Mouse (Mus musculus) heart, embryonic 16.5 days (tissue): Measurements from ENCODE around the gene Ogfod2. TPM values are rescaled to one million over a fixed set of nuclear protein-coding genes. Genes with fewer than 3 reads are reported as not detected.

ENCODE experiments used
- ATAC-seq: fragments of 200-750 bp; cut with Nextera tagmentation; replicated peaks from 2 replicates; pipeline ENCODE4 v1.8.0; 2017; ENCODE audit warnings: moderate number of reproducible peaks; ENCODE audit not compliant: insufficient read depth, low FRiP score; ENCODE audit errors: extremely low read depth
- H3K27ac ChIP-seq: fragments of 300-500 bp; sonication (generic); 2 replicates; pipeline ENCODE4 v1.5.1; 2014; ENCODE audit warnings: mild to moderate bottlenecking, low read length, control low read depth, moderate library complexity
- H3K27me3 ChIP-seq: fragments of 300-500 bp; sonication (generic); 2 replicates; pipeline ENCODE4 v1.6.1; 2014; ENCODE audit warnings: low read length, mixed read lengths; ENCODE audit not compliant: control insufficient read depth, insufficient read depth
- H3K36me3 ChIP-seq: fragments of 300-500 bp; sonication (generic); 2 replicates; pipeline ENCODE4 v1.6.1; 2014; ENCODE audit not compliant: control insufficient read depth, insufficient read depth
- H3K4me1 ChIP-seq: fragments of 300-500 bp; sonication (generic); 2 replicates; pipeline ENCODE4 v1.6.1; 2014; ENCODE audit warnings: low read length, mixed read lengths; ENCODE audit not compliant: control insufficient read depth, insufficient read depth
- H3K4me2 ChIP-seq: fragments of 300-500 bp; sonication (generic); 2 replicates; pipeline ENCODE4 v1.6.1; 2014; ENCODE audit warnings: low read depth, mild to moderate bottlenecking, control low read depth, low read length
- H3K4me3 ChIP-seq: fragments of 300-500 bp; sonication (generic); 2 replicates; pipeline ENCODE4 v1.5.1; 2014; ENCODE audit warnings: mild to moderate bottlenecking, control low read depth, low read length
- H3K9ac ChIP-seq: fragments of 300-500 bp; sonication (generic); 2 replicates; pipeline ENCODE4 v1.6.1; 2014; ENCODE audit warnings: low read length, control low read depth
- H3K9me3 ChIP-seq: fragments of 300-500 bp; sonication (generic); replicated peaks from 2 replicates; pipeline ENCODE4 v1.6.1; 2016; ENCODE audit warnings: low read length; ENCODE audit not compliant: control insufficient read depth
- WGBS: fragments of 180-500 bp; shearing (Covaris S2); extraction: QIAGEN DNeasy Blood & Tissue Kit; methylation state at CpG from one replicate; pipeline ENCODE4 v1.1.7; 2014; 5-methylcytosine and 5-hydroxymethylcytosine counted together
- polyA plus RNA-seq: library from polyadenylated mRNA; unstranded; fragments of >200 nt; fragmentation: Nextera tagmentation; extraction: Ambion mirVana; gene quantifications from 2 replicates; pipeline ENCODE4 v1.2.1, GENCODE M21; 2015

The Ogfod2 gene
- polyA plus RNA-seq, result 21.3 and 24.2 TPM in 2 replicates

DNA sequence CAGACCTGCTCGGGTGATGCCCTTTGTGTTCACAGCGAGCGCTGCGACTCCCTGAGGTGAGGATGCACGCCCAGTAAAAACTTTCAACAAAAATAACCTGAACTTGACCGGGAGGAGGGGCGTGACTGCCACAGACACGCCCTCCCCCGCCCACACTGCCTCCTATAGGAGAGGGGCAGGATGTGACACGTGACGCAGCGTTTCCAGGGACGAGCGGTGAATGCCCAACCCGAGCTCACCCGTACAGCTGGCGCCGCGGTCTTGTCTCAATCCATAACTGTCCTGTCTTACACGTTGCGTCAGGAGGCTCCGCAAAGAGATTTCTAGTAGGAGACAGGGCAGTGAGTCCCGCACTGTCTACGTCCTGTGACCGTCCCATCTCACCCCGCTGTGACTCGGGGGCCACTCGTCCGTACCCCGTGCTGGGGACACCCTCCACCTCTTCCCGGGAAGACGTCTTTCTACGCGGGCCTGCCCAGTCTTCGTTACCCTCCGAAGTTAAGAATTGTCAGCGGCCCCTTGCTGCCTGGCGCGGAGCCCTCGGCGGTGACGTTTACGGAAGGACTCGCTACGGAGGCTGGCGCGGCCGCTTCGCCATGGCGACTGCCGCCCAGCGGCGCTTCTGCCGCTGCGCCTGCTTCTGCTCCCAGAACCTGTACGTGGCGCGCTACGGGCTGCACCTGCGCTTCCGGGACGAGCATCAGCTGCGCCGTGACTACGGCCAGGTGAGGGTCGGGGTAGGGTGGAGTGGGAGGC lies at the start of gene Ogfod2:
TSS of gene Ogfod2 (plus strand) at position 556 of the 756 bp plus-strand sequence.
- Histone ChIP-seq H3K4me3 (peak within 1 kb of the TSS; percentile 96), H3K27ac (peak within 1 kb of the TSS; percentile 95), H3K4me2 (peak within 1 kb of the TSS; percentile 97), H3K9ac (peak within 1 kb of the TSS; percentile 95), H3K9me3 (no peaks in the 10 kb centered on the region), H3K4me1 (peaks cover 21% of the 10 kb centered on the region), H3K36me3 (peaks cover 9% of the 10 kb centered on the region; the same call in 1 of the 2 replicates), H3K27me3 (no peaks in the 10 kb centered on the region)
- WGBS, result under 1% methylated on average over 66 of the region's 66 CpGs
- peak; percentile 97 for ATAC-seq

DNA sequence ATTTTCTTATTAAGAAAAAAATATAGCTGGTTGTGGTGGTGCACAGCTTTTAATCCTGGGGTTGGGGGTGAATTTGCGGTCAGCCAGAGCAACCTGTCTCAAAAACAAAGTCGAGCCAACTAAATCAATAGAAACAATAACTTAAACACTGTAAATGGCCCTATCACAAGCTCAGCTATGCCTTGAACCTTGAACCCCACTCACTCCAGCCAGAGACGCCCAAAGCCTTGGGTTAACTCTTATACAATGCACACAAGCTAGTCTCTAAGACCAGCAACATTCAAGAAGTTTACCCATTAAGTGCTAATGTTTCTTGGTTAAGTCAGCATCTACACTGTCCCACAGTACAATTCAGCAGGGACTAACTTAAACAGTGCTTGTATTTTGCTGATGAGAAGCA lies 42.4 kb upstream of the Ogfod2 start:
- WGBS, result 87% methylated on average over 3 of the region's 3 CpGs
- peaks cover 9% of the 10 kb centered on the region for H3K4me1 ChIP-seq
- H3K27me3 ChIP-seq, result no peaks in the 10 kb centered on the region
- no peak for ATAC-seq
- H3K4me3 ChIP-seq, result no peak overlapping the region
- H3K9ac ChIP-seq, result no peak overlapping the region
- no peak overlapping the region for H3K27ac ChIP-seq
- H3K4me2 ChIP-seq, result no peak overlapping the region
- H3K9me3 ChIP-seq, result no peaks in the 10 kb centered on the region
- H3K36me3 ChIP-seq, result no peaks in the 10 kb centered on the region

DNA sequence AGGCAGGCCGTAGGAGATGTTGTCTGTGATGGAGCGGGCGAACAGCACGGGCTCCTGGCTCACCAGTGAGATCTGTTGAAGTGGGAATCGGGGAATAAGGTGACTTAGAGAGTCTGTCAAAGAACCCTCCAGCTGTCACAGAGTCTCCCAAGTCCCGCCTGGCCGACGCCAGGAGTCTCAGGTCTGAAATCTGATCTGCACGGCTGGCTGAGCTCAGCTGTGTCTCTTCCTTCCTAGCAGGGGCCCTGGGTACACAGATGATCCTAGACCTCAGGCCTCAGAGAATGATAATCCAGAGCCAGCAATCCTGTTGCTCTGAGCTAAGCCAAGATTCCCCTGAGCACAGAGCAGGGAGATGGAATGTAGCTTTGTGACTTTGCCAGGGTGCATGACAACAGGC lies 38.4 kb upstream of the Ogfod2 start:
- Histone ChIP-seq H3K36me3 (no peaks in the 10 kb centered on the region), H3K27me3 (no peaks in the 10 kb centered on the region), H3K4me1 (peaks cover 19% of the 10 kb centered on the region), H3K27ac (no peak overlapping the region; the same call in 1 of the 2 replicates), H3K4me2 (no peak overlapping the region), H3K9ac (0 out of 2 replicates have a peak overlapping the region, but pooled peaks have one; percentile 20), H3K9me3 (no peaks in the 10 kb centered on the region), H3K4me3 (no peak overlapping the region)
- no peak for ATAC-seq
- 53% methylated on average over 9 of the region's 9 CpGs for WGBS

DNA sequence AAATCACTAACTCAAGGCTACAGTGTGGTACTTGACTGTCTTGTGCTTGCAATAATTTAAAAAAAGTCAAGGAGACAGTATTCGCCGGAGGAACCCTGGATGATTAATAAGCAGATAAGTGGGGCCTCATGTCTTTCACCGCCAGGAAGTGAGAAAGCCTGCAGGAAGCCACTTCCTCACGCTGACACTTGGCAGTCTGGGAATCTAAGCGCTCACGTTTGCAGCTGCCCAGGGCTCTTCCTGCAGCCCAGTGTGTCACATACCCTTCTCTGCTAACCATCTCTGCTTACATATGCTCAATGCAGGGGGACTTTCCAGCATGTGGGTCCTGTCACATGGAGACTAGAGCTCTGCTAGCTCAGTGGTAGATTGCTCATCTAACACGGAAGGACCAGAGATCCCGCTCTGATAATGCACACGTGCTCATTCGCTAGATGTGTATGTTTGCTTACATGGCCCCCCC lies 37.2 kb upstream of the Ogfod2 start:
- ATAC-seq, result no peak
- Histone ChIP-seq H3K9ac (no peak overlapping the region), H3K36me3 (no peaks in the 10 kb centered on the region), H3K27me3 (no peaks in the 10 kb centered on the region), H3K4me3 (no peak overlapping the region), H3K9me3 (no peaks in the 10 kb centered on the region), H3K4me2 (no peak overlapping the region), H3K4me1 (peaks cover 24% of the 10 kb centered on the region), H3K27ac (peak overlapping the region; percentile 50; the same call in 1 of the 2 replicates)
- WGBS, result 34% methylated on average over 10 of the region's 10 CpGs

DNA sequence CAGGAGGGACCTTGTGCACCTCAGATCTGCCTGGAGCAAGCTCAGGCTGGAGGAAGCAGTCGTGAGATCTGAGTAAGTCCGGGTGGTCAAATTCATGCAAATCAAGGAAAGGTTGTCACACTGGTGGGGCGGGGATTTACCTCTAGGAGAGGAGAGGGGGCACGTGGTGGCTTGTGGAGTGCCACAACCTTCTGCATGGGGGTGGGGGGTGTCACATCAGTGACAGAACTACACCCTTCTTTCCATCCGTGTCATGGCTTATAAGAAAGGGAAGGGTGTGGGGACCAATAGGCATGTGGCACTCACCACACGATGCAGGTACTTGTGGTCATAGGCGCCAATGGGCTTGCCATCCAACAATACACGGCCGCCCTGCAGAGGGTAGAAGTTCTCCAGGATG lies 36.4 kb upstream of the Ogfod2 start:
- H3K4me3 ChIP-seq, result no peak overlapping the region; the same call in 1 of the 2 replicates
- H3K9me3 ChIP-seq, result no peaks in the 10 kb centered on the region
- no peak overlapping the region for H3K4me2 ChIP-seq
- peak overlapping the region; percentile 50; the same call in 1 of the 2 replicates for H3K27ac ChIP-seq
- peaks cover 27% of the 10 kb centered on the region for H3K4me1 ChIP-seq
- ATAC-seq, result no peak
- H3K9ac ChIP-seq, result no peak overlapping the region; the same call in 1 of the 2 replicates
- WGBS, result 71% methylated on average over 9 of the region's 9 CpGs
- H3K36me3 ChIP-seq, result no peaks in the 10 kb centered on the region
- H3K27me3 ChIP-seq, result no peaks in the 10 kb centered on the region

DNA sequence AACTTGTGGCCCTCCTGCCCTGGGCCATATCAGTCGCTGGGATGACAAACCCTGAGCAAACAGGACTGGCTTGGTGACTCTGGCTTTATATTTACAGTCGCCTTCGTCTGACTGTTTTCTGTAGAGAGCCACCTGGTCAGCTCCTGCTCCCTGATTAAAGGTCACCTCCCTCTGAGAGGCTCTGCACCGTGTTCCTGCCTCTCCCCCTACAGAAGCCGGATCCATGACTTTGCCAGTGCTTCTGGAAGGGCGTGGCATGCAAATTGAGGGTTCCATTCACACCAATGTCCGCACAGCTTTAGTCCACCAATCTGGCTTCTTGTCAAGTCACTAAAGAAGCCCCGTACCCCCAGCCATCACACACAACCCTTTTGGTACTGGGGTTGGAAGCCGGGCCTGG lies 35.5 kb upstream of the Ogfod2 start:
- Histone ChIP-seq H3K27ac (no peak overlapping the region; the same call in 1 of the 2 replicates), H3K4me2 (peak overlapping the region; percentile 6; the same call in 1 of the 2 replicates), H3K4me1 (peaks cover 27% of the 10 kb centered on the region), H3K36me3 (no peaks in the 10 kb centered on the region), H3K9me3 (no peaks in the 10 kb centered on the region), H3K9ac (no peak overlapping the region), H3K27me3 (no peaks in the 10 kb centered on the region), H3K4me3 (no peak overlapping the region)
- 57% methylated on average over 9 of the region's 9 CpGs for WGBS
- ATAC-seq, result no peak

DNA sequence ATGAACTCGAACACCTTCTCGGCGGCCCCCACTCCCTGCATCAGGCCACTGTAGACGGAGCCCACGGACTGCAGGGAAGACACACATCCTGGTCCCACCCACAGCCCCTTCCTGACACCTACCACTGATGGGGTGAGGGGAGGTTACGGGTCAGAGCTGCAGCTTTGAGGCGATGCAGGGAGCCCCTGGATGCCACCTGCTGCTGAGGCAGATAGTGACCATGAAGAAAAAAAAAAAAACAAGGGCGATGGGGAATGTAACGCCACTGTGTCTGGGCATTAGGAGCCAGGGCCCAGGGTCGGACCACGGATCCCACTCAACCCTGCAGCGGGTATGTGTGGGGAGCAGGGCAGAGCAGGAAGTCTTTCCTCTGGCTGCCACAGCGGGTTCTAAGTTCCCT lies 34.9 kb upstream of the Ogfod2 start:
- ATAC-seq, result no peak
- H3K4me2 ChIP-seq, result no peak overlapping the region
- 82% methylated on average over 13 of the region's 13 CpGs for WGBS

DNA sequence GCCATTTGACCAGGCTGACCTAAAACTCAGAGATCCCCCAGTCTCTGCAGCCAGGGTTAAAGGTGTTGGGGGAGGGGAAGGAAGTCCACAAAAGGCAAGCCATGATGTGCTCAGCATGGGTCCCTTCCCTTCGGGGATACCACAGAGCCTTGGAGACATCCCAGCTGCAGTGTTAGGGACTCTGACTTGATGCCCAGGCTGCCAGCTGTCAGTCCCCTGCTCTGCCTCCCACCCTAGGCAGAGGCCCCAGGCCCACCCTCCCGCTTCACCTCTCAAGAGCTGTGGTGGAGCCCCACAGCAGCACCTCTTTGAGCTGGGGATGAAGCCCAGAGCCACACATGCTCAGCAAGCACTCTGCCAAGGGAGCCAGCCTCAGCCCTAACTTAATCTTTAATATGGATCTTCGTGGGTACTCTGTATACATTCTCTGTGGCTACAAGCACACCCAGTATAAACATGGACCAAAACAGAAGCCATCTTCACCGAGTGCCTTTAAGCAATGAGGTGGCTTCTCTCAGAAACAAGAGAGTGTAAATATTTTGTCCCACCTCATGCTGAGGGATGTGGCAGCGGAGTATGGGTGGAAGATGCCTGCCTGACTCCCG lies 34.1 kb upstream of the Ogfod2 start:
- 67% methylated on average over 6 of the region's 6 CpGs for WGBS

More for the DNA sequence above, 34.9 kb upstream of the Ogfod2 start:
- Histone ChIP-seq H3K9ac (no peak overlapping the region), H3K4me3 (no peak overlapping the region), H3K36me3 (no peaks in the 10 kb centered on the region), H3K27ac (no peak overlapping the region), H3K4me1 (peaks cover 27% of the 10 kb centered on the region), H3K9me3 (no peaks in the 10 kb centered on the region), H3K27me3 (no peaks in the 10 kb centered on the region)

More for the DNA sequence above, 34.1 kb upstream of the Ogfod2 start:
- H3K4me1 ChIP-seq, result peaks cover 27% of the 10 kb centered on the region
- no peak for ATAC-seq
- H3K4me2 ChIP-seq, result no peak overlapping the region
- no peak overlapping the region for H3K4me3 ChIP-seq
- H3K9ac ChIP-seq, result no peak overlapping the region
- no peaks in the 10 kb centered on the region for H3K36me3 ChIP-seq
- H3K27me3 ChIP-seq, result no peaks in the 10 kb centered on the region
- peak overlapping the region; percentile 2; the same call in 1 of the 2 replicates for H3K27ac ChIP-seq
- H3K9me3 ChIP-seq, result no peaks in the 10 kb centered on the region
